Mouse (Mus musculus): Measurements from ENCODE around the gene Fosl1. TPM values are rescaled to one million over a fixed set of nuclear protein-coding genes. Genes with fewer than 3 reads are reported as not detected.
"Not testable (repeated sequence)": the region's sequence is repeated elsewhere in the genome, so short reads cannot be mapped to it uniquely, and the experiment has no call there.

The Fosl1 gene
- polyA plus RNA-seq (2011; ENCODE audit: insufficient read depth, insufficient read length, low replicate concordance, missing spikeins): not detected in 2 replicates

DNA sequence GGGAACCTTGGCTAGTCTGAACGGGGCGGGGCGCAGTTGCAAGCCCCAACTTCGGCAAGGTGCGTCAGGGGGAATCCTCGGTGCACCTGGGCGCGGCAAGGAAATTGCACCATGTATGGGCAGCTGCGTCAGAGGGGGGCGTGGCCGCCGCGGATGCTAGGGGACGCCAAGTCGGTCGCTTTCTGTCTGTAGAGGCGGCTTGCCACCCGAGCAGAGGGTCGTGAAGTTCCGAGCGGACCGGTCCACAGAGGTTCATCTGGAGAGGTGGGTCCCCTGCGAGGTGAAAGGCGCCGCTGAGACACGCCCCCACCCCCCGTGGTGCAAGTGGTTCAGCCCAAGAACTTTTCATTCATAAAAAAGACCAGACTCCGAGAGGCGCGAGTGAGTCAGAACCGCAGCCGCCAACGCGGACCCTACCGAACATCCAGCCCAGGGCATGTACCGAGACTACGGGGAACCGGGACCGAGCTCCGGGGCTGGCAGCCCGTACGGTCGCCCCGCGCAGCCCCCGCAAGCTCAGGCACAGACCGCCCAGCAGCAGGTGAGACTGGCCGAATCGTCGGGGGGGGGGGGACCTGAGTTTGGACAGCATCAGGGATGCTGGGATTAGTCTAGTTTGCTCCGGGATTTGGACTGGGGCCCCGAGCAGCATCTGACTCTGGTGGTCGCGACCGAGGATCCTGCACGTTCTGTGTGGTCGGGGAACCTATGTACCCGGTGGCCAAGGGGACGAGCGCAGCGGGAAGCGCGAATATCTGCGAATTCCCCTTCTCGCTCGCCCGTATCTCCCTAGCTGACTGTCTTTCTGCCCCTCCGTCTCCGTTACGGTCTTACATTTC, at the start of gene Fosl1:
TSS of gene Fosl1 (plus strand) at position 33 of the 839 bp plus-strand sequence.
- WGBS: under 1% methylated on average over 70 of the region's 70 CpGs
- Histone ChIP-seq H3K4me1 (ENCODE audit: control insufficient read depth, insufficient read depth, low read length) (peaks cover 9% of the 10 kb centered on the region), H3K4me3 (replicated peaks; ENCODE audit: control insufficient read depth, low read depth, low read length) (peak within 1 kb of the TSS; percentile 50), H3K27ac (ENCODE audit: control insufficient read depth, insufficient read depth, low read depth, low read length, poor library complexity) (no peak within 1 kb of the TSS)
- peak; percentile 4; the same call in 1 of the 2 replicates for TF ChIP-seq POLR2A (IDR thresholded peaks at IDR 0.05; ENCODE audit: borderline replicate concordance, control insufficient read depth, low read depth, low read length)
- TF ChIP-seq CTCF (IDR thresholded peaks at IDR 0.05; ENCODE audit: control insufficient read depth, insufficient read depth, low read length): no peak

DNA sequence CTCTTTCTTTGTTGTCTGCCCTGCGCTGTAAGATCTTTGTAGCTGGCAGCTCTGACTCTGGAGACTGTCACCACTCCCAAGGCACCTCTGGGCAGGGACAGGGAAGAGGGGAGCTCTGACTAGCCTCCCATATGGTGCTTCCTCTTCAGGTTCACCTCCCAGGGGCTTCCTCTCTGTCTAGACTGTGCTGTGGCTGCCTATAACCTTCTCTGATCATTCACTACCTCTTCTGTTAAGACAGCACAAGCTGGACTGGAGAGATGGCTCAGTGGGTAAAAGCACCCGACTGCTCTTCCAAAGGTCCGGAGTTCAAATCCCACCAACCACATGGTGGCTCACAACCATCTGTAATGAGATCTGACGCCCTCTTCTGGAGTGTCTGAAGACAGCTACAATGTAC, 46.3 kb upstream of the Fosl1 start:
- WGBS: 75% methylated on average over 4 of the region's 4 CpGs
- not testable (repeated sequence) for H3K4me3 ChIP-seq (replicated peaks; ENCODE audit: control insufficient read depth, low read depth, low read length); H3K27ac ChIP-seq (ENCODE audit: control insufficient read depth, insufficient read depth, low read depth, low read length, poor library complexity); H3K4me1 ChIP-seq (ENCODE audit: control insufficient read depth, insufficient read depth, low read length)

DNA sequence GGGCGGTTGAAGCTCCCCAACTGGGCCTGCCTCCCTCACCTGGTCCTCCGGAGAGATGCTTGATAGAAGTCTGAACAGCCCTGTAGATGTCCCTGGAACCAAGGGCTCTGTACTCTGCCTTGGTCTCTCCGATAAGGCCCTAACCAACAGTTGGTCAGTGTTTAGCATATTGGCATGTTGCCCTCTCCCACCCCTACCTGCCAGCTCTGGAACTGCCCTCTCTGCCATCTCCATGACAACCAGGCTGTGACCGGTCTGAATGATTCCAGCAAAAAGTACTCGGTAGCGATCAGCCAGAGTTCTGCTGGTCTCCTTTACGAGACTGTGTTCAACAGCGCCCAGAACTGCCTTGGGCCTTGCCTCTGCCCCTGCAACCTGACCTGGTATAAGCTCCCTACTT, 45.1 kb upstream of the Fosl1 start, which contains the start of gene Tsga10ip:
TSS of gene Tsga10ip (minus strand) at position 234 of the 400 bp plus-strand sequence.
- TF ChIP-seq POLR2A (IDR thresholded peaks at IDR 0.05; ENCODE audit: borderline replicate concordance, control insufficient read depth, low read depth, low read length) (no peak), CTCF (IDR thresholded peaks at IDR 0.05; ENCODE audit: control insufficient read depth, insufficient read depth, low read length) (no peak)
- H3K4me1 ChIP-seq (ENCODE audit: control insufficient read depth, insufficient read depth, low read length): peaks cover 2% of the 10 kb centered on the region; the same call in 1 of the 2 replicates
- H3K27ac ChIP-seq (ENCODE audit: control insufficient read depth, insufficient read depth, low read depth, low read length, poor library complexity): no peak within 1 kb of the TSS
- H3K4me3 ChIP-seq (replicated peaks; ENCODE audit: control insufficient read depth, low read depth, low read length): no peak within 1 kb of the TSS
- 88% methylated on average over 8 of the region's 8 CpGs for WGBS

DNA sequence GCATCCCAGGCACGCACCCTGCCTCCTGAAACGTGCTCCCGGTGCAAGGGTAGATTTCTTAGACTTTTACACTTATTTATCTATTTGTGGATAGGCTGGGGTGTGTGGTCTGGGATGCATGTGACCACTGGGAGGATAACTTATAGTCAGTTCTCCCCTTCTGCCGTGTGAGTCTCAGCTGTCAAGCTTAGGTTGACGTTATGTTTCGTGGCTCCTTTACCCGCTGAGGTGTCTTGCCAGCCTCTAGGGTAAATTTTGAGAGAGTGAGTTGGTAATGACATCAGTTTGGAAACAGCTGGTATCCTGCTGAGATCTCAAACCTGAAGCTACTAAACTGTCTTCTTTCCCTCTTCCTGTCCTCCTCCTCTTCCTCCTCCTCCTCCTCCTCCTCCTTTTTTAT, 41.4 kb upstream of the Fosl1 start:
- no peak for TF ChIP-seq CTCF (IDR thresholded peaks at IDR 0.05; ENCODE audit: control insufficient read depth, insufficient read depth, low read length)
- TF ChIP-seq POLR2A (IDR thresholded peaks at IDR 0.05; ENCODE audit: borderline replicate concordance, control insufficient read depth, low read depth, low read length): no peak
- Histone ChIP-seq H3K4me1 (ENCODE audit: control insufficient read depth, insufficient read depth, low read length) (peaks cover 6% of the 10 kb centered on the region), H3K4me3 (replicated peaks; ENCODE audit: control insufficient read depth, low read depth, low read length) (peak overlapping the region; percentile 49), H3K27ac (ENCODE audit: control insufficient read depth, insufficient read depth, low read depth, low read length, poor library complexity) (peak overlapping the region; percentile 71)
- 10% methylated on average over 7 of the region's 7 CpGs for WGBS

DNA sequence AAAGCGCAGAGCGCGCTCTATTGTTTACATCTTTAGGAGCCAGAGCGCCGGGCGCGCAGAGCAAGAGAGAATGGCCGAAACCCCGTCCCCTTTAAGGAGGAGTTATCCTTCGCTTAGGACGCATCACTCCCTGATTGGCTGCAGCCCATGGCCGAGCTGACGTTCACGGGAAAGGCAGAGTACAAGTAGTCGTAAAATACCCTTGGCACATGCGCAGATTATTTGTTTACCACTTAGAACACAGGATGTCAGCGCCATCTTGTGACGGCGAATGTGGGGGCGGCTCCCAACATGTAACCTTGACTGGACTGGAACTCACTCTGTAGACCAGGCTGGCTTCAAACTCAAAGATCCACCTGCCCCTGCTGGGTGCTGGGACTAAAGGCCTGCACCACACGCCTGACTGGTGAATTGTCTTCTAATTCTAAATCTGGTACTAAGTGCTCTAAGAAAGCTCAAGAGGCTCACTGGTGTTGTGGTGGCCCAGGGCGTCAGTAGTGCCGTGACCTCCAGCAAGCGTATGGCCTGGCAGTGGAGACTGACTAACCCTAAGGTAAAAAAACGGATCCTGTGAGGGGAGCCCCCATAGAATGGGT, 40.7 kb upstream of the Fosl1 start:
- WGBS: 3% methylated on average over 25 of the region's 25 CpGs
- Histone ChIP-seq H3K27ac (ENCODE audit: control insufficient read depth, insufficient read depth, low read depth, low read length, poor library complexity) (peak overlapping the region; percentile 95), H3K4me3 (replicated peaks; ENCODE audit: control insufficient read depth, low read depth, low read length) (peak overlapping the region; percentile 66)
- not testable (repeated sequence) for H3K4me1 ChIP-seq (ENCODE audit: control insufficient read depth, insufficient read depth, low read length)
- TF ChIP-seq POLR2A (IDR thresholded peaks at IDR 0.05; ENCODE audit: borderline replicate concordance, control insufficient read depth, low read depth, low read length): peak; percentile 66; the same call in 1 of the 2 replicates

DNA sequence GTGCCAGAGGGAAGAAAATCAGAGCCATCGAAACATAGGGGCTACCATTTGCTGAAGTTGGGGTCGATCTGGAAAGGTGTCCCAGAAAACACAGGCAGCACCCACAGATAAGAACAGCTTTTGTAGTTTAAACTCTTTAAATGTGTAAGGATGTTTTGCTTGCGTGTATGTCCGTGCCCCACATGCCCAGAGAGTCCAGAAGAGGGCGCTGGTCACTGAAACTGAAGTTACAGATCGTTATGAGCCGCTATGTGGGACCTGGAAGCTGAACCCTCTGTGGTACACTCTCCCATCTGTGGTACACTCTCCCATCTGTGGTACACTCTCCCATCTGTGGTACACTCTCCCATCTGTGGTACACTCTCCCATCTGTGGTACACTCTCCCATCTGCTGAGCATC, 40.2 kb upstream of the Fosl1 start:
- Histone ChIP-seq H3K4me1 (ENCODE audit: control insufficient read depth, insufficient read depth, low read length) (peaks cover 6% of the 10 kb centered on the region), H3K27ac (ENCODE audit: control insufficient read depth, insufficient read depth, low read depth, low read length, poor library complexity) (peak overlapping the region; percentile 95), H3K4me3 (replicated peaks; ENCODE audit: control insufficient read depth, low read depth, low read length) (peak overlapping the region; percentile 66)
- 3% methylated on average over 7 of the region's 7 CpGs for WGBS
- peak; percentile 83 for TF ChIP-seq CTCF (IDR thresholded peaks at IDR 0.05; ENCODE audit: control insufficient read depth, insufficient read depth, low read length)
- TF ChIP-seq POLR2A (IDR thresholded peaks at IDR 0.05; ENCODE audit: borderline replicate concordance, control insufficient read depth, low read depth, low read length): no peak

DNA sequence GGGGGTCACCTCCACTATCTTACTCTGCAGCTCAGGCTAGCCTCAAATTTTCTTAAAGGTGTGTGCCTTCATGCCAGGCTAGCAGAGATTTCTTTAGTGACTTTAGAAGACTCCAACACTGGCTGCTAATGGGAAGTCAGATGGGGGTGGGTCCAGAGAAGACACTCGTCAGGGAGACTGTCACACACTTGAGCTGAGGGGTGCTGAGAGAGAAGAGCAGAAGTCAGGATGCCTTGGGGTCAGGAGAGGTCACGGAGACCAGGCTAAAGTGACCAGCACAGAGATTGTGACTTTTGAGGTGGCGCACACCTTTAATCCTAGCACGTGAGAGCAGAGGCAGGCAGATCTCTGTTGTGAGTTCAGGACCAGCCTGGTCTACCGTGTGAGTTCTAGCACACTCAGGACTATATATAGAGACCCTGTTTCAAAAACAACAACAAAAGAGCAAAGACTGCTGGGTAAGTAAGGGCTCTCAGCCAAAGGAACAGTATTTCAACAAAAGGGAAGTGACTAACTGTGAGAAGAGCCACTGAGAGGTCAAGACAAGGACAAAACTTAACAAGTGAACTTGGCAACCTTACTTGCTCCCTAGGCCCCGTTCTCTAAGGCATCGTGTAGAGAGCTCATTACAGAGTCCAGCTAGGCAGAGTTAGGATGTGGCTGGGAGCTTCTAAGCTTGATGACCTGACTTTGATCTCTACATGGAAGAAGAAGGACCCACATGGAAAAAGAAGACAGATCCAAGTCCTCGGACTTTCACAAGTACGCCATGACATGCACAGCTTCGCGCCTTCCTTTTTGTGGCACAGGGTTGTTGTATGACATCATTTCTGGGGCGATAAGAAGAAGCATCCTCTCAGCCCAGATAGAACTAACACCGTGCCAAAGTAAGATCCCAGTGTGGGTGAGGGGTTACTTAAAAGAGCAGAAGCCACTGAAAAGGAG, 39.0 kb upstream of the Fosl1 start:
- 46% methylated on average over 13 of the region's 13 CpGs for WGBS
- H3K27ac ChIP-seq (ENCODE audit: control insufficient read depth, insufficient read depth, low read depth, low read length, poor library complexity): peak overlapping the region; percentile 68
- TF ChIP-seq CTCF (IDR thresholded peaks at IDR 0.05; ENCODE audit: control insufficient read depth, insufficient read depth, low read length): no peak
- no peak for TF ChIP-seq POLR2A (IDR thresholded peaks at IDR 0.05; ENCODE audit: borderline replicate concordance, control insufficient read depth, low read depth, low read length)
- no peak overlapping the region for H3K4me3 ChIP-seq (replicated peaks; ENCODE audit: control insufficient read depth, low read depth, low read length)
- H3K4me1 ChIP-seq (ENCODE audit: control insufficient read depth, insufficient read depth, low read length): peaks cover 6% of the 10 kb centered on the region

DNA sequence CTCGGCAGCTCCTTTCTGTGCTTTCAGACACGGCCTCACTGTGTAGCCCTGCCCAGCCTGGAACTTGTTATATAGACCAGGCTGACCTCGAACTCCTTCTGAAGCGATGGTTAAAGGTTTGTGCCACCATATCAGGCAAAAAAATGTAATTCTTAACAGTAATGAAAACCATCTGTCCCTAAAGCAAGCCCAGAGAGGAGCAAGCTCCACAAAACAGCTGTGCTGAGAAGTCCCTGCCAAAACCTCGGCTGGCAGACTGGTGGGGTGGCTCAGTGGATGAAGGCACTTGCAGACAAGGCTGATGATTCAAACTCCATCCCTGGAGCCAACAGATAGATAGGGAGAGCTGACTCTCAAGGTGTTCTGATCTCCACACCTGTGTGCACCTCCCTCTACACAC, 38.3 kb upstream of the Fosl1 start:
- WGBS: 68% methylated on average over 5 of the region's 5 CpGs
- Histone ChIP-seq H3K27ac (ENCODE audit: control insufficient read depth, insufficient read depth, low read depth, low read length, poor library complexity) (peak overlapping the region; percentile 67), H3K4me1 (ENCODE audit: control insufficient read depth, insufficient read depth, low read length) (peaks cover 6% of the 10 kb centered on the region), H3K4me3 (replicated peaks; ENCODE audit: control insufficient read depth, low read depth, low read length) (no peak overlapping the region)
- no peak for TF ChIP-seq CTCF (IDR thresholded peaks at IDR 0.05; ENCODE audit: control insufficient read depth, insufficient read depth, low read length)
- TF ChIP-seq POLR2A (IDR thresholded peaks at IDR 0.05; ENCODE audit: borderline replicate concordance, control insufficient read depth, low read depth, low read length): no peak

All from bone marrow, adult 2 months (tissue).